Comparison of ENCODE assay signal across 29 mouse cellular contexts in genomic region chr19:10804850-10805660, GRCm38 (mm10). TPM values are rescaled to one million over a fixed set of nuclear protein-coding genes. Genes with fewer than 3 reads are reported as not detected.
A peak's percentile ranks its signal among the peaks of the same experiment; 100 is the strongest.
DNase-seq lines count a peak whose midpoint lies in the region; ATAC-seq and TF ChIP-seq lines count a peak whose summit lies in the region.
"Had no signal": no experiment of that assay in that cellular context is flagged by ENCODE, and none has a peak within 500 bp of the region (broad histone marks: within the 10 kb centered on the region; RNA-seq: fewer than 3 reads in every experiment).

No protein-coding gene starts in this region.

- H3K9ac ChIP-seq in lung, postnatal 0 days (replicated peaks; ENCODE audit: low read depth), result no peak overlapping the region
- H3K9ac ChIP-seq: embryonic facial prominence, embryonic 15.5 days; heart, embryonic 13.5 days; hindbrain, embryonic 14.5 days; limb, embryonic 13.5 days; lung, embryonic 15.5 days; midbrain, embryonic 12.5 days; neural tube, embryonic 13.5 days had no signal

- no peaks in the 10 kb centered on the region for H3K9me3 ChIP-seq in lung, postnatal 0 days (ENCODE audit: low read length)
- H3K9me3 ChIP-seq: embryonic facial prominence, embryonic 10.5 days; embryonic facial prominence, embryonic 15.5 days; heart, embryonic 13.5 days; limb, embryonic 13.5 days; lung, embryonic 15.5 days; midbrain, embryonic 12.5 days; neural tube, embryonic 13.5 days had no signal

- 81% methylated on average over 2 of the region's 2 CpGs for WGBS in lung, postnatal 0 days

- TF ChIP-seq CTCF in layer of hippocampus, adult 2 months (conservative IDR thresholded peaks at IDR 0.05), result no peak
- no peak for TF ChIP-seq CTCF in lung, postnatal 0 days (IDR thresholded peaks at IDR 0.05)

- H3K27ac ChIP-seq in layer of hippocampus, adult 2 months, result peak overlapping the region; percentile 43
- H3K27ac ChIP-seq in lung, postnatal 0 days (ENCODE audit: low read length), result no peak overlapping the region
- H3K27ac ChIP-seq: embryonic facial prominence, embryonic 10.5 days; embryonic facial prominence, embryonic 15.5 days; heart, embryonic 13.5 days; hindbrain, embryonic 14.5 days; limb, embryonic 13.5 days; lung, embryonic 15.5 days; midbrain, embryonic 12.5 days; neural tube, embryonic 13.5 days; stomach, postnatal 0 days had no signal

- no peaks in the 10 kb centered on the region for H3K36me3 ChIP-seq in lung, postnatal 0 days (ENCODE audit: insufficient read depth, low read length)
- H3K36me3 ChIP-seq: embryonic facial prominence, embryonic 10.5 days; embryonic facial prominence, embryonic 15.5 days; heart, embryonic 13.5 days; limb, embryonic 13.5 days; lung, embryonic 15.5 days; midbrain, embryonic 12.5 days; neural tube, embryonic 13.5 days had no signal

- ATAC-seq in lung, postnatal 0 days, result no peak
- ATAC-seq: intestine, postnatal 0 days; Patski had no signal

- H3K27me3 ChIP-seq in lung, postnatal 0 days (replicated peaks; ENCODE audit: insufficient read depth, low read length), result no peaks in the 10 kb centered on the region
- H3K27me3 ChIP-seq: embryonic facial prominence, embryonic 15.5 days; limb, embryonic 13.5 days; lung, embryonic 15.5 days; midbrain, embryonic 12.5 days; neural tube, embryonic 13.5 days had no signal

- no peak overlapping the region for H3K4me3 ChIP-seq in layer of hippocampus, adult 2 months
- no peak overlapping the region for H3K4me3 ChIP-seq in lung, postnatal 0 days (ENCODE audit: low read depth, low read length)
- H3K4me3 ChIP-seq: embryonic facial prominence, embryonic 10.5 days; embryonic facial prominence, embryonic 15.5 days; heart, embryonic 13.5 days; limb, embryonic 13.5 days; lung, embryonic 15.5 days; midbrain, embryonic 12.5 days; neural tube, embryonic 13.5 days had no signal

- TF ChIP-seq EP300 in lung, postnatal 0 days (IDR thresholded peaks at IDR 0.05), result no peak

- peak; percentile 17 for DNase-seq in adrenal gland, adult 8-10 months
- no peak for DNase-seq in adrenal gland, postnatal 10 days
- DNase-seq in cerebellum, postnatal 14 days, result peak; percentile 32 to 39
- DNase-seq in cerebellum, adult 11 months, result no peak
- DNase-seq in layer of hippocampus, adult 2 months (ENCODE audit: low spot score in 2 of 2), result no peak
- DNase-seq in layer of hippocampus, postnatal 14 days (ENCODE audit: low spot score in 2 of 2), result no peak
- DNase-seq in lung, postnatal 0 days (ENCODE audit: low spot score), result no peak
- DNase-seq: gastrocnemius, postnatal 10 days; heart, postnatal 10 days; kidney, adult 9 months; kidney, postnatal 10 days; layer of hippocampus, adult 9-11 months; lung, postnatal 36 days; right cerebral cortex, postnatal 4 days; thymus, adult 18-20 months; thymus, postnatal 25 days had no signal

- no peak overlapping the region for H3K4me2 ChIP-seq in lung, postnatal 0 days (replicated peaks; ENCODE audit: low read depth, low read length)
- H3K4me2 ChIP-seq: embryonic facial prominence, embryonic 15.5 days; heart, embryonic 13.5 days; hindbrain, embryonic 14.5 days; limb, embryonic 13.5 days; liver, embryonic 11.5 days; lung, embryonic 15.5 days; midbrain, embryonic 12.5 days; neural tube, embryonic 13.5 days had no signal

- H3K4me1 ChIP-seq in lung, postnatal 0 days (ENCODE audit: insufficient read depth, low read depth, low read length), result no peaks in the 10 kb centered on the region
- H3K4me1 ChIP-seq: embryonic facial prominence, embryonic 10.5 days; embryonic facial prominence, embryonic 15.5 days; heart, embryonic 13.5 days; neural tube, embryonic 13.5 days had no signal

RNA-seq across cellular contexts. Expression of gene Cd6, which starts 24.8 kb away (rescaled TPM):
- under 1 TPM in 2 of 4 experiments, not detected in 2; 0.18 to 0.30 TPM for total RNA-seq in adrenal gland, adult 8-10 months (2022)
- 1 to 10 TPM; 2.3 to 4.1 TPM for total RNA-seq in adrenal gland, postnatal 10 days (2021)
- total RNA-seq in layer of hippocampus, adult 2 months (2021), result under 1 TPM in 1 of 2 experiments, not detected in 1; 0.32 TPM
- under 1 TPM; 0.14 to 0.41 TPM for total RNA-seq in layer of hippocampus, postnatal 14 days (2021)
- polyA plus RNA-seq in lung, postnatal 0 days (2015; fragmentation: Nextera tagmentation; extraction: Ambion mirVana), result not detected in 2 replicates
- total RNA-seq: MEL had no signal
- polyA plus RNA-seq: embryonic facial prominence, embryonic 15.5 days; hindbrain, embryonic 14.5 days; limb, embryonic 13.5 days; liver, embryonic 11.5 days; midbrain, embryonic 12.5 days; neural tube, embryonic 13.5 days had no signal

RNA-seq across cellular contexts. Expression of gene Slc15a3, which starts 34.5 kb away (rescaled TPM):
- 1 to 10 TPM; 3.7 to 8.4 (median 5.1) TPM for total RNA-seq in adrenal gland, adult 8-10 months (2022)
- 1 to 10 TPM; 3.2 to 3.5 TPM for total RNA-seq in adrenal gland, postnatal 10 days (2021)
- 1 to 10 TPM; 1.3 TPM for total RNA-seq in layer of hippocampus, adult 2 months (2021)
- 1 to 10 TPM; 1.8 to 3.0 TPM for total RNA-seq in layer of hippocampus, postnatal 14 days (2021)
- 3.0 and 3.7 TPM in 2 replicates for polyA plus RNA-seq in lung, postnatal 0 days (2015; fragmentation: Nextera tagmentation; extraction: Ambion mirVana)
- total RNA-seq: MEL had no signal

Comparison
In these comparisons a context has a peak if more than half of its experiments do, and no peak if none do; other contexts are left out.
1. DNase-seq: peak in adrenal gland, adult 8-10 months (single experiment) and cerebellum, postnatal 14 days (2 of 2); none in adrenal gland, postnatal 10 days (single experiment), cerebellum, adult 11 months (single experiment), layer of hippocampus, adult 2 months (0 of 2), layer of hippocampus, postnatal 14 days (0 of 2) and lung, postnatal 0 days (single experiment).